Mouse (Mus musculus): ENCODE measurements around the gene Reg3a. TPM values are rescaled to one million over a fixed set of nuclear protein-coding genes. Genes with fewer than 3 reads are reported as not detected.
A peak's percentile ranks its signal among the peaks of the same experiment; 100 is the strongest.

The Reg3a gene
- total RNA-seq (2014; rRNA removed) (not detected in 2 replicates), polyA plus RNA-seq (2015; fragmentation: Nextera tagmentation; extraction: Ambion mirVana) (not detected in 2 replicates)

GRCm38 (mm10) chr6:78380409-78380808 lies at the start of gene Reg3a:
TSS of gene Reg3a (plus strand) at chr6:78380709.
- Histone ChIP-seq H3K9me3 (ENCODE audit: low read length) (no peaks in the 10 kb centered on the region), H3K4me3 (ENCODE audit: low read depth, low read length) (no peak within 1 kb of the TSS), H3K4me1 (ENCODE audit: insufficient read depth) (no peaks in the 10 kb centered on the region), H3K9ac (no peak within 1 kb of the TSS), H3K4me2 (ENCODE audit: low read depth) (no peak within 1 kb of the TSS), H3K27ac (ENCODE audit: low read depth, low read length) (no peak within 1 kb of the TSS), H3K36me3 (ENCODE audit: insufficient read depth) (no peaks in the 10 kb centered on the region), H3K27me3 (ENCODE audit: insufficient read depth, low read length) (no peaks in the 10 kb centered on the region)
- DNase-seq (no peak), ATAC-seq (no peak)
- TF ChIP-seq CTCF (IDR thresholded peaks at IDR 0.05; ENCODE audit: low read depth), result no peak

GRCm38 (mm10) chr6:78331919-78332569 lies 48.5 kb upstream of the Reg3a start:
- no peaks in the 10 kb centered on the region for H3K9me3 ChIP-seq (ENCODE audit: low read length)
- no peak overlapping the region for H3K27ac ChIP-seq (ENCODE audit: low read depth, low read length)
- H3K4me2 ChIP-seq (ENCODE audit: low read depth), result no peak overlapping the region
- no peaks in the 10 kb centered on the region for H3K36me3 ChIP-seq (ENCODE audit: insufficient read depth)
- H3K4me1 ChIP-seq (ENCODE audit: insufficient read depth), result no peaks in the 10 kb centered on the region
- H3K4me3 ChIP-seq (ENCODE audit: low read depth, low read length), result no peak overlapping the region
- H3K9ac ChIP-seq, result no peak overlapping the region
- DNase-seq, result peak; percentile 83
- no peaks in the 10 kb centered on the region for H3K27me3 ChIP-seq (ENCODE audit: insufficient read depth, low read length)
- TF ChIP-seq CTCF (IDR thresholded peaks at IDR 0.05; ENCODE audit: low read depth), result peak; percentile 80
- ATAC-seq, result peak; percentile 77
- WGBS, result 30% methylated on average over 7 of the region's 7 CpGs

GRCm38 (mm10) chr6:78340296-78340695 lies 40.2 kb upstream of the Reg3a start:
- H3K9me3 ChIP-seq (ENCODE audit: low read length), result no peaks in the 10 kb centered on the region
- no peaks in the 10 kb centered on the region for H3K36me3 ChIP-seq (ENCODE audit: insufficient read depth)
- no peak for TF ChIP-seq CTCF (IDR thresholded peaks at IDR 0.05; ENCODE audit: low read depth)
- H3K27me3 ChIP-seq (ENCODE audit: insufficient read depth, low read length), result no peaks in the 10 kb centered on the region
- ATAC-seq (no peak), DNase-seq (no peak)
- no peak overlapping the region for H3K4me3 ChIP-seq (ENCODE audit: low read depth, low read length)
- no peak overlapping the region for H3K27ac ChIP-seq (ENCODE audit: low read depth, low read length)
- H3K4me1 ChIP-seq (ENCODE audit: insufficient read depth), result no peaks in the 10 kb centered on the region
- no peak overlapping the region for H3K4me2 ChIP-seq (ENCODE audit: low read depth)
- no peak overlapping the region for H3K9ac ChIP-seq

- no peak overlapping the region for H3K4me3 ChIP-seq (ENCODE audit: low read depth, low read length)
- H3K9ac ChIP-seq, result no peak overlapping the region
- H3K27ac ChIP-seq (ENCODE audit: low read depth, low read length), result no peak overlapping the region
- H3K27me3 ChIP-seq (ENCODE audit: insufficient read depth, low read length), result no peaks in the 10 kb centered on the region
- no peak for TF ChIP-seq CTCF (IDR thresholded peaks at IDR 0.05; ENCODE audit: low read depth)
- H3K4me2 ChIP-seq (ENCODE audit: low read depth), result no peak overlapping the region
- DNase-seq (no peak), ATAC-seq (no peak)
- H3K9me3 ChIP-seq (ENCODE audit: low read length), result no peaks in the 10 kb centered on the region
- H3K36me3 ChIP-seq (ENCODE audit: insufficient read depth), result no peaks in the 10 kb centered on the region
- H3K4me1 ChIP-seq (ENCODE audit: insufficient read depth), result no peaks in the 10 kb centered on the region
- 92% methylated on average over 2 of the region's 2 CpGs for WGBS
Observed at GRCm38 (mm10) chr6:78341689-78342088, 38.8 kb upstream of the Reg3a start.

- no peak for TF ChIP-seq CTCF (IDR thresholded peaks at IDR 0.05; ENCODE audit: low read depth)
- ATAC-seq, result no peak
Observed at GRCm38 (mm10) chr6:78361971-78362563, 18.4 kb upstream of the Reg3a start.

GRCm38 (mm10) chr6:78370357-78370756 lies 10.2 kb upstream of the Reg3a start, which contains the start of gene Reg3b:
TSS of gene Reg3b (plus strand) at chr6:78370657.
- TF ChIP-seq CTCF (IDR thresholded peaks at IDR 0.05; ENCODE audit: low read depth), result no peak
- Histone ChIP-seq H3K4me1 (ENCODE audit: insufficient read depth) (no peaks in the 10 kb centered on the region), H3K4me3 (ENCODE audit: low read depth, low read length) (no peak within 1 kb of the TSS), H3K36me3 (ENCODE audit: insufficient read depth) (no peaks in the 10 kb centered on the region), H3K4me2 (ENCODE audit: low read depth) (no peak within 1 kb of the TSS), H3K27ac (ENCODE audit: low read depth, low read length) (no peak within 1 kb of the TSS), H3K27me3 (ENCODE audit: insufficient read depth, low read length) (no peaks in the 10 kb centered on the region), H3K9ac (no peak within 1 kb of the TSS), H3K9me3 (ENCODE audit: low read length) (no peaks in the 10 kb centered on the region)
- 94% methylated on average over 2 of the region's 2 CpGs for WGBS
- DNase-seq (no peak), ATAC-seq (no peak)

More at GRCm38 (mm10) chr6:78361971-78362563, 18.4 kb upstream of the Reg3a start:
- no peak overlapping the region for H3K4me2 ChIP-seq (ENCODE audit: low read depth)
- H3K27ac ChIP-seq (ENCODE audit: low read depth, low read length), result no peak overlapping the region
- H3K36me3 ChIP-seq (ENCODE audit: insufficient read depth), result no peaks in the 10 kb centered on the region
- no peak overlapping the region for H3K4me3 ChIP-seq (ENCODE audit: low read depth, low read length)
- 69% methylated on average over 2 of the region's 2 CpGs for WGBS
- no peaks in the 10 kb centered on the region for H3K4me1 ChIP-seq (ENCODE audit: insufficient read depth)
- no peak for DNase-seq
- H3K9me3 ChIP-seq (ENCODE audit: low read length), result no peaks in the 10 kb centered on the region
- no peaks in the 10 kb centered on the region for H3K27me3 ChIP-seq (ENCODE audit: insufficient read depth, low read length)
- no peak overlapping the region for H3K9ac ChIP-seq

- 73% methylated on average over 2 of the region's 2 CpGs for WGBS
- Histone ChIP-seq H3K4me3 (ENCODE audit: low read depth, low read length) (no peak within 1 kb of the TSS), H3K4me2 (ENCODE audit: low read depth) (no peak within 1 kb of the TSS), H3K4me1 (ENCODE audit: insufficient read depth) (no peaks in the 10 kb centered on the region), H3K27me3 (ENCODE audit: insufficient read depth, low read length) (no peaks in the 10 kb centered on the region), H3K27ac (ENCODE audit: low read depth, low read length) (no peak within 1 kb of the TSS), H3K9me3 (ENCODE audit: low read length) (no peaks in the 10 kb centered on the region), H3K36me3 (ENCODE audit: insufficient read depth) (no peaks in the 10 kb centered on the region), H3K9ac (no peak within 1 kb of the TSS)
- ATAC-seq (no peak), DNase-seq (no peak)
- no peak for TF ChIP-seq CTCF (IDR thresholded peaks at IDR 0.05; ENCODE audit: low read depth)
Observed at GRCm38 (mm10) chr6:78378765-78379164, 1.7 kb upstream of the Reg3a start, which contains the start of gene Reg3d. TSS of gene Reg3d (minus strand) at chr6:78378865.
